Mouse (Mus musculus) liver, embryonic 16.5 days (tissue): ENCODE data around the gene Nectin2. TPM values are rescaled to one million over a fixed set of nuclear protein-coding genes. Genes with fewer than 3 reads are reported as not detected.

Experiments
- ATAC-seq: fragments of 200-750 bp; cut with Nextera tagmentation; 2 replicates; pipeline ENCODE4 v1.8.0; 2017; ENCODE audit warnings: low read depth, mild to moderate bottlenecking, moderate number of reproducible peaks, moderate library complexity
- H3K27ac ChIP-seq: fragments of 300-500 bp; sonication (generic); 2 replicates; pipeline ENCODE4 v1.5.1; 2014; ENCODE audit warnings: mild to moderate bottlenecking, low read length
- H3K27me3 ChIP-seq: fragments of 300-500 bp; sonication (generic); 2 replicates; pipeline ENCODE4 v1.6.1; 2014; ENCODE audit warnings: low read depth, low read length, mixed read lengths; ENCODE audit not compliant: control insufficient read depth, insufficient read depth
- H3K36me3 ChIP-seq: fragments of 300-500 bp; sonication (generic); 2 replicates; pipeline ENCODE4 v1.6.1; 2014; ENCODE audit warnings: mild to moderate bottlenecking; ENCODE audit not compliant: control insufficient read depth, insufficient read depth
- H3K4me1 ChIP-seq: fragments of 300-500 bp; sonication (generic); 2 replicates; pipeline ENCODE4 v1.6.1; 2014; ENCODE audit warnings: low read depth, low read length, mixed read lengths; ENCODE audit not compliant: control insufficient read depth
- H3K4me2 ChIP-seq: fragments of 300-500 bp; sonication (generic); 2 replicates; pipeline ENCODE4 v1.6.1; 2014; ENCODE audit warnings: low read depth, low read length, mixed read lengths
- H3K4me3 ChIP-seq: fragments of 300-500 bp; sonication (generic); 2 replicates; pipeline ENCODE4 v1.5.1; 2014; ENCODE audit warnings: low read depth, mild to moderate bottlenecking, low read length
- H3K9ac ChIP-seq: fragments of 300-500 bp; sonication (generic); 2 replicates; pipeline ENCODE4 v1.6.1; 2014; ENCODE audit warnings: low read depth, low read length
- H3K9me3 ChIP-seq: fragments of 300-500 bp; sonication (generic); replicated peaks from 2 replicates; pipeline ENCODE4 v1.6.1; 2016; ENCODE audit warnings: low read length; ENCODE audit not compliant: control insufficient read depth
- WGBS: fragments of 180-500 bp; shearing (Covaris S2); extraction: QIAGEN DNeasy Blood & Tissue Kit; methylation state at CpG from one replicate; pipeline ENCODE4 v1.1.7; 2014; ENCODE audit not compliant: insufficient replicate concordance; 5-methylcytosine and 5-hydroxymethylcytosine counted together
- polyA plus RNA-seq: library from polyadenylated mRNA; unstranded; fragments of >200 nt; fragmentation: Nextera tagmentation; extraction: Ambion mirVana; gene quantifications from 2 replicates; pipeline ENCODE4 v1.2.1, GENCODE M21; 2015

The Nectin2 gene
- polyA plus RNA-seq, 1 experiment from 2014 or later = 15.8 TPM

DNA sequence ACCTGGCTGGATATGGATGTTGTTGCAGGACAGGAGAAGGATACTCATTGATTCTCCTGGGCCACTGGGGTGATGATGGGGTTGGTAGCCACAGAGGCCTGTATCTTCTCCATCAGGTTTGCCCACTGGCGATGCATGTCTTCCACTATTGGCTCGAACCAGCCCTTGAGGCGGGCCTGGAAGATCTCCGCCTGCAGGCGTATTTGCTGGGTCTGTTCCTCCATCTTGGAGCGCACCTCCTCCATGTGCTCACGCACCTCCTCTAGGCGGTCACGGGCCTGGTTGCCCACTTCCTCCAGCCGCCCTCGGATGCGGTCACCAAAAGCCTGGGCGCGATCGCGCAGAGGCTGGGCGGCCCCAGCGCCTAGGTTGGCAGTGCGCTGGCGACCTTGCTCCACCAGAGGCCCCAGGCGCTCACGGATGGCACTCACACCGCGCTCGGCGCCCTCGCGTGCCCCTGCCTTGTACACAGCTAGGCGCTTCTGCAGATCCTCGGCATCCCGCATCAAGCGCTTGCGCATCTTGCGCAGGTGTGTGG lies 53.9 kb downstream of the Nectin2 start:
- WGBS = 85% methylated on average over 34 of the region's 34 CpGs
- Histone ChIP-seq H3K27ac (no peak overlapping the region), H3K9me3 (no peaks in the 10 kb centered on the region), H3K4me1 (peaks cover 53% of the 10 kb centered on the region), H3K4me3 (peak overlapping the region; percentile 59), H3K4me2 (peak overlapping the region; percentile 44), H3K27me3 (no peaks in the 10 kb centered on the region), H3K36me3 (peaks cover 8% of the 10 kb centered on the region; the same call in 1 of the 2 replicates), H3K9ac (no peak overlapping the region)
- no peak for ATAC-seq

DNA sequence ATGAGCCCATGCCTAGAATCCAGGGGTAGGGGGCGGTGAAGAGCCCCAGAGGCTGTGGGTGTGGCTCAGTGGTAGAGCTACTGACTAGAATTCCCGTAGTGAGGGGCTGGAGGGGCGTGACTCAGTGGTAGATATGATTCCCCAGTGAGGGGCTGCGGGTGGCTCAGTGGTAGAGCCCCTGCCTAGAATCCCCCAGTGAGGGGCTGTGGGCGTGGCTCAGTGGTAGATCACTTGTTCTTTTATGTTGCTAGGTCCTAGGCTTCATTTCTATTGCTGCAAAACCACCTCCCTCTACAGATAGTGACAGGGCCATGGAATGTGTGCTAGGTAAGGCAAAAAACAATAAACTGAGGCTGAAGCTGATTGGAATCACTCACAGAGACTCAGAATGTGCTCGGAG lies 54.4 kb downstream of the Nectin2 start:
- ATAC-seq = no peak
- no peaks in the 10 kb centered on the region for H3K9me3 ChIP-seq
- H3K4me1 ChIP-seq = peaks cover 50% of the 10 kb centered on the region
- peak overlapping the region; percentile 44; the same call in 1 of the 2 replicates for H3K4me2 ChIP-seq
- peaks cover 8% of the 10 kb centered on the region; the same call in 1 of the 2 replicates for H3K36me3 ChIP-seq
- H3K4me3 ChIP-seq = no peak overlapping the region; the same call in 1 of the 2 replicates
- H3K27ac ChIP-seq = peak overlapping the region; percentile 75; the same call in 1 of the 2 replicates
- H3K27me3 ChIP-seq = no peaks in the 10 kb centered on the region
- H3K9ac ChIP-seq = no peak overlapping the region
- WGBS = 41% methylated on average over 6 of the region's 6 CpGs

DNA sequence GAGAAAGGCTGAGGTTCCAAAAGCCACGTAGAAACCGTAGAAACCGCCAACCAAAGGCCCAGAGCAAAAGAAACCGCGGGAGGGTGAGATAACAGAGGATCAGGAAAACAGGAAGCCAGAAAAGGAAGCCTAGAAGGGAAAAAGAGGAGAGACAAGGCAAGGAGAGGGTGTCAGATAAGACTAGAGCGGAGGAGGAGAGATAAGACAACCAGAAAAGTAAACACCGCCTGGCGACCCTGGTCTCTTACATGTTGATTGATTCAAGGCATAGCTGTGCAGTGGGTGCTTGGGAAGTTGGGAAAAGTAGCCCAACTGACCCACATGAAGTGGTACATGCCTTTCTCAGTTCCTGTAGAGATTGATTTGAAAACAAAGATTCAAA lies 55.1 kb downstream of the Nectin2 start:
- H3K4me1 ChIP-seq = peaks cover 43% of the 10 kb centered on the region
- no peak for ATAC-seq
- H3K27ac ChIP-seq = peak overlapping the region; percentile 75
- no peak overlapping the region for H3K4me3 ChIP-seq
- 2% methylated on average over 8 of the region's 8 CpGs for WGBS
- H3K9ac ChIP-seq = no peak overlapping the region; the same call in 1 of the 2 replicates
- H3K9me3 ChIP-seq = no peaks in the 10 kb centered on the region
- no peak overlapping the region for H3K4me2 ChIP-seq
- peaks cover 8% of the 10 kb centered on the region; the same call in 1 of the 2 replicates for H3K36me3 ChIP-seq
- no peaks in the 10 kb centered on the region for H3K27me3 ChIP-seq

DNA sequence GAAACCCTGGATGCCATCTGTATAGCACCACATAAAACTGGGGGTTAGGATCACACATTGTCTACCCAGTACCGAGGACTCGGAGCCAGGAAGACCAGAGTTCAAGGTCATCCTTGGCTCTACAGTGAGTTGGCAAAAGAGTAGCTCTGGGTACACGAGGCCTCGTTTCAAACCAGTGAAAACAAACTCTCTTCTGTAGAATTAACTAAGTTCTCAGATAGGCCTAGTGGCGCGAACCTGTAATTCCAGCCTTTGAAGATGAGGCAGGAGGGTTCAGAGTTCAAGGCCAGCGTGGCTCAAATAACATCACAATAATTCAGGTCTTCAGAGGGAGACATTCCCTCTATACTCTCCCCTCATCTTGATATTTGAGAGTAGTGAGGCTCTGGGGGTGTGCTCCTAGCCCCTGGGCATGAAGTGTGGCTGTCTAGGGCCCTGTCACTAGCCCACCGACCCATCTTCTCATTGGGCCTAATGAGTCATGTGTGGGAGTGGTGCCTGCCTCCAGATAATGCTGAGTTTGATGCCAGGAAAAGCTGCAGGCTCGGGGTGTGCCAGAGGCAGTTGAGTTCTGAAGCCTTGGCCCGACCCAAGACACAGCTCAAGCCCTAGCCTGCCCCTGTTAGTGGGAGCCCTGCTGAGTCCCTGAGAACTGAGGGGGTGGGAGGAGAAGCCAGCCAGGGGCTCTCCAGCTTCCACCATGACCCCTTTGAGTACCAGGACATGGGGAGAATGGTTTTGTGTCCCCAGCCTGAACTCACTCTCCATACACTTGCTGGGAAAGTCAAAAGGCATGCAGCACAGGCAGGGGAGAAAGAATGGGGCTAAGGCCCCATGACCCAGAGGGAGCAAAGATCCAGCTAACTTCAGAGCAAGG lies 55.7 kb downstream of the Nectin2 start:
- H3K4me2 ChIP-seq = no peak overlapping the region
- peaks cover 37% of the 10 kb centered on the region for H3K4me1 ChIP-seq
- H3K9ac ChIP-seq = no peak overlapping the region; the same call in 1 of the 2 replicates

DNA sequence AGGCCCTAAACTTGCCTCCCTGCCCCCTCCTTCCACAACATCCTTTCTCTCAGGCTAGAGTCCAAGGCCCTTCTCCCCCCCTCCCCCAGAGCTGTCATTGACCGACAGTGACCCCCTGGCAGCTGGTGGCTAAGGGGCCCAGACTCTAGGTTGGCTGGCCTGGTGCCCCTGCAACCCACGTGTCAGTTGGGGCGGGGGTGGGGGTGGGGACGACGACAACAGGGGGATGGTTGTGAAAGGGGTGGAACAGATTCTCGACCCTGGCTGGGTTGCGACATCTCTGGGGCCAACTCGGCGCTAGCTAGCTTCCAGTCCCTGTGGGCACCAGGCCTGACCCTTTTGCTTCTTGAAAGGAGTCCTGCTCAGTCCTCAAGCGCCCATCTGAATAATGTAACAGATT lies 56.9 kb downstream of the Nectin2 start:
- H3K36me3 ChIP-seq = peaks cover 8% of the 10 kb centered on the region; the same call in 1 of the 2 replicates
- no peak overlapping the region for H3K4me3 ChIP-seq
- peak overlapping the region; percentile 75 for H3K27ac ChIP-seq
- WGBS = 14% methylated on average over 10 of the region's 10 CpGs
- H3K4me1 ChIP-seq = peaks cover 31% of the 10 kb centered on the region
- H3K9me3 ChIP-seq = no peaks in the 10 kb centered on the region
- no peak overlapping the region for H3K9ac ChIP-seq
- no peak overlapping the region for H3K4me2 ChIP-seq
- peak; percentile 59 for ATAC-seq
- no peaks in the 10 kb centered on the region for H3K27me3 ChIP-seq

More for the DNA sequence above, 55.7 kb downstream of the Nectin2 start:
- 44% methylated on average over 10 of the region's 10 CpGs for WGBS
- no peaks in the 10 kb centered on the region for H3K9me3 ChIP-seq
- no peak overlapping the region for H3K4me3 ChIP-seq
- no peaks in the 10 kb centered on the region for H3K27me3 ChIP-seq
- peak overlapping the region; percentile 75 for H3K27ac ChIP-seq
- H3K36me3 ChIP-seq = peaks cover 8% of the 10 kb centered on the region; the same call in 1 of the 2 replicates
- ATAC-seq = no peak

DNA sequence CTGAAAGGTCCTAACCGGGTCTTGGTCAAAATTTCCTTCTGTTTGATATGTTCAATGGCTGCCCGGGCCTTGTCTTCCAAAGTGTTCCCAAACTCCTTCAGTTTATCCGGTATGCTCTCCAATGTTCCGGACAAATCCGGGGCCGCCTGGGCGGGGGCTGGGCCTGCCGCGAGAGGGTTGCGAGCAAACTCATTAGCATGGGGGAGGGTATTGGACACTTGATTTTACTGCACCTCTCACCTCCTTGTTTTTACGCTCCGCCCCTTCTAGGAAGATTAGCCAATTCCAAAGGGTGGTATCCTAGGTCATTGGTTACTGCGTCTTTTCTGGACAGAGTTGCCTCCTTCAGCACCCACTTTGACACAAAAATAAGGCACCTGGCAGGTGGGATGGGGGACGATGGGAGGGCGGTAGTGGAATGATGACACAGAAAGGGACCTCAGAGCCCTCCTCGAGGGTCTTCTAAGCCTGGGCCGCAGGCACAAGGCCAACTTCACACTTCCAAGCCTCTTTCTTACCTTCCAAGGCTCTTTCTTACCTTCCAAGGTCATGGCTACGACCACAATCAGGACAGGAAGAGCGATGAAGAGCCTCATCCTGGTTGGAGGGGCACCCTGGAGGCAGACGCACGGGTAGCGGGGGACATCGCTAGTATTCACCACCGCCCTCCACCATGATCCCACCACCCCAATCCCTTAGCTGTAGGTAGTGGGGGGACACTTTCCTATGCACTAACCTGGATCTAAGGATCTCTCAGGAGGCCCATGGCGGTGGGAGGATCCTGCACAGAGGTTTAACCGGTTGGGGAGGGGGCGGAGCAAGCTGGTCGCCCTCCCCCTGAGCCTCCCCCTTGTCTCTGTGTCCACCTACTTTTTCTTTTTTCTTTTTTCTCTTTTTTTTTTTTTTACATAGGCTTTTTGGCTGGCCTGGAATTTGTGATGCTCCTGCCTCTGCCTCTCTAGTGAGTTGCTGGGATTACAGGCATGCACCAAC lies 58.1 kb downstream of the Nectin2 start, which contains the start of gene Apoc1:
Apoc1 (minus strand) TSS at position 788 of the 993 bp plus-strand sequence.
- H3K9ac ChIP-seq = 0 out of 2 replicates have a peak within 1 kb of the TSS, but pooled peaks have one; percentile 22

DNA sequence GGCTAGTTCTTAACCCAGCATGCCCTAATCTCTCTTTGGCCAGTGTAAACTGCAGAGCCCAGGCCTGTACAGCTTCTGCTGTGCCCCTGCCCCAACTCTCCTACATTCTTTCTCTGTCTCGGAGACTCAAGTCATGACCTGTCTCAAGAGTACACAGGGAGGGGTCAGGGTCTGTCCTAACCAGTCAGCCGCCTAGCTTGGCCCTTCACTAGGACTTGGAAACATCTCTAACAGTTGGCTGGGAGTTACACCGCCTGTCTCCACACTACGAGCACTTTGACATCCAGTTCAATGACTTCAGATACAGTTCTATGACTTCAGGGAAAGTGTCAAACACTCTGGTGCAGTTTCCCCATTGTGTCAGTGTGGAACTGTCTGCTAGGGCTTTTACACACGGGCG lies 58.8 kb downstream of the Nectin2 start:
- WGBS = 64% methylated on average over 6 of the region's 6 CpGs
- Histone ChIP-seq H3K4me1 (peaks cover 28% of the 10 kb centered on the region), H3K27me3 (no peaks in the 10 kb centered on the region), H3K27ac (peak overlapping the region; percentile 59), H3K36me3 (peaks cover 4% of the 10 kb centered on the region; the same call in 1 of the 2 replicates), H3K4me3 (peak overlapping the region; percentile 35), H3K4me2 (peak overlapping the region; percentile 36), H3K9ac (0 out of 2 replicates have a peak overlapping the region, but pooled peaks have one; percentile 22), H3K9me3 (no peaks in the 10 kb centered on the region)
- ATAC-seq = no peak

More for the DNA sequence above, 58.1 kb downstream of the Nectin2 start, which contains the start of gene Apoc1:
- H3K4me1 ChIP-seq = peaks cover 31% of the 10 kb centered on the region
- H3K36me3 ChIP-seq = peaks cover 8% of the 10 kb centered on the region; the same call in 1 of the 2 replicates
- no peaks in the 10 kb centered on the region for H3K27me3 ChIP-seq
- peak within 1 kb of the TSS; percentile 36 for H3K4me2 ChIP-seq
- WGBS = 52% methylated on average over 28 of the region's 28 CpGs
- H3K9me3 ChIP-seq = no peaks in the 10 kb centered on the region
- H3K4me3 ChIP-seq = peak within 1 kb of the TSS; percentile 35
- ATAC-seq = peak; percentile 35
- peak within 1 kb of the TSS; percentile 78 for H3K27ac ChIP-seq

DNA sequence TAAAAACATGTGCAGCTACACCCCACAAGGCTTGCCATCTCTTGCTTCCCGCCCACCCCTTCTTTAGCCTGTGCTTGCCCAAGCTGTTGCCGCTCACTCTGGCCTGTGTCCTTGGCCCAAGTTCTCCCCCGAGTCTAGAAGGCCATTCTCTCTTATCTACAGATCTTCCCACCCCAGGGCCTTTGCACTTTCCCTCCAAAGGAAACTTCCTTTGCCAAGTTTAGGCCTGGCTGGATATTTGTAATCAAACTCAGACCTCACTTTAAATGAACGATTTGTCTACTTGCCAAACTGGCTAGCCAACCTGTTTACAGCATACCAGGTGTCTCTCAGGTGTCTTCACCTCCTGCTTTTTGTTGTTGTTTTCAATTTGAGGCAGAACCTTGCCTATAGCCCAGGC lies 59.4 kb downstream of the Nectin2 start:
- 59% methylated on average over 4 of the region's 4 CpGs for WGBS
- ATAC-seq = no peak
- H3K9ac ChIP-seq = no peak overlapping the region
- no peaks in the 10 kb centered on the region for H3K9me3 ChIP-seq
- no peak overlapping the region; the same call in 1 of the 2 replicates for H3K4me3 ChIP-seq
- H3K27ac ChIP-seq = 0 out of 2 replicates have a peak overlapping the region, but pooled peaks have one; percentile 15
- no peaks in the 10 kb centered on the region for H3K36me3 ChIP-seq
- H3K4me1 ChIP-seq = peaks cover 23% of the 10 kb centered on the region
- H3K27me3 ChIP-seq = no peaks in the 10 kb centered on the region
- peak overlapping the region; percentile 36 for H3K4me2 ChIP-seq
